Mouse (Mus musculus) heart, postnatal 25 days (tissue): ENCODE results near the gene Atf3. TPM values are rescaled to one million over a fixed set of nuclear protein-coding genes. Genes with fewer than 3 reads are reported as not detected.

Experiments used
- DNase-seq: peaks from one replicate; pipeline ENCODE4 v3.0.0; 2022; ENCODE audit warnings: low spot score
- intact Hi-C: fragments of 180-260 bp; cut with DNase I; formaldehyde crosslinking; loops from one replicate; pipeline ENCODE4 v1.15.1; 2025
- total RNA-seq, 2 experiments: library from RNA; stranded (reverse); gene quantifications; 2 replicates each; pipeline ENCODE4 v1.2.3; 2021

Atf3 gene
- total RNA-seq, 2 experiments from 2014 or later, result 4.9 to 6.0 TPM

DNA sequence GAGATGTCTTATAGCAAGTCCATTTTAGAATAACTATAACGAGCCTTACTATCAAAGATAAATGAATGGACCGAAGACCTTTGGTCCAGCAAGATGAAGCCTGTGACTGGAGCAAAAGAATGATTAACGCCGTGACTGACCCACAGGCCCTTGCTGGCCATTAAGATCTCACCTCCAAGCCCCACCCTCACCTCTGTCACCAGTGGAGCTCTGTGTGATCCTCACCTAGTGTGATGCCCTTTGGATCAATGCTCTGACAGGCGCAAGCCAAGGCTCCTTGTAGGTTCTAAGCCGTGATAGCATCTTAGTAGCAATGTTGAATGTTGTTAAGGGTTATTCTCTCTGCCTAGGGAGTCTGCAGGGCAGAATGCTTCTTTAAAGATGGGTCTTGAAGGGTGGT is 21.8 kb downstream of the Atf3 start:
- intact Hi-C loops, result no loop called here
- no peak for DNase-seq

DNA sequence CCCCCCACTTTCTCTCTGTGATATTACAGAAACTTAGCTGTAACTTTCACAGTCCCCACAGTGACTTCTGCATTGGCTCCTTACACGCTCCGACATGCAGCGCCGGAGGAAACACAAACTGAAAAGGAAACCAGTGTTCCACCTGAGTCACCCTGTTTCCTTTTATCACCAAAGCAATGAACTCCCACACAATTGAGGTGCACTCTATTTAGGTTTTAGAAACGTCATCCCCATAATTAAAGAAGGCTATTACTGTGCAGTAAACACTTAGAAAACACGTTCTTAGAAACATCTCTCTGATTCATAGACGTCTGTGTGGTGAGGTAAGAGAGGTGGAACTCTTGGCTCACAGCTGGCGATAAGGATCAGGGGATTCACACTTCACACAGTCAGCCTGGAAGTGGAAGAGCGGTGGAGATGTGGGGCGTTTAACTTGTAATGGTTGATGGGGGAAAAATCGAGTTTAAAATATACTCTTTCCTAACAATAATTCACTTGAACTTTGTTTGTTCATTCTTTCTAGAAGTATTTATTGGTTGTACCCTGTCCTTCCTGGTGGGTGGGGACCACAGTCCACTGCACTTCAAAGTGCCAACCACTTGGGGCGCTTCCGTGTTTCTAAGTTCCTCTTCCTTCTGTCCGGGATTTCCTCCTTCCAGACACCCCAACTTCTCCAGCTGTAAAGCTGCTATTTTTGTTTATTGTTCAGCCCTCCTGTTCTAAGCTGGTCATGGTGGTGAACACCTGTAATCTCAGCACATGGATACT is 24.0 kb downstream of the Atf3 start:
- DNase-seq, result no peak
- intact Hi-C loops, result no loop called here

DNA sequence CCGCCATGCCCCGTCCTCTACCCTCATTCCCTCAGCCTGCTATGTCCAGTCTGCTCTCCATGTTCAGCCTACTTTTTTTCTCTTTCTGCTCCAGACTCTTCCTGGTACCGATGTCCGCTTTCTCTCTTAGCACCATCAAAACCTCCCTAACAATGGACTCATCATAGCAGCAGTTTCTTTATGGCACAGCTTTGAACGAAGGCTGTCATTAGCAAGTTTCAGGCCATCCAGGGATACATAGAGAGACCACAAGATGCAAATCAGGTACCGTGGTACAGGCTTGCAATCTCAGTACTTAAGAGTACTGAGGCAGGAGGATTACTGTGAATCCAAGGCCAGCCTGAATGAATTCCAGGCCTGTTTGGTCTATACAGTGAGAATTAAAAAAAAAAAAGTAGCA is 25.1 kb downstream of the Atf3 start:
- intact Hi-C loops, result no loop called here

DNA sequence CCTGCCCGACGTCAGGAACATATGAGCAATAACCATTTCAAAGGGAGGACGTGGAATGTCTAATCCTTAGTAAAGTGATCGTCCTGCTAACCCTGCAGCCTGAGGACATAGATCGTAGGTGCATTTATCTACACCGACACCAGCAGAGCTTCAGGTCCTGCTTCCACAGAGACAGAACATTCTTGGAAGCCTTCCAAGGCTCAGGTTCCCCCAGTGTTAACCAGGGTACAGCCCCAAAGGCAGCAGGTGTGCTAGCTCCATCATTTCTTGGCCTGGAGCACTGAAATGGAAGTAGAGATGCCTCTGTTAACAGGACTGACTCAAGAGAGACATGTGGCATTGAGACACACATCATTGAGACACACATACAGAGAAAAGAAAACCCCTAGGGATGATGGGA is 25.6 kb downstream of the Atf3 start:
- no peak for DNase-seq
- intact Hi-C loops, result no loop called here

More for the DNA sequence above, 25.1 kb downstream of the Atf3 start:
- DNase-seq, result no peak

DNA sequence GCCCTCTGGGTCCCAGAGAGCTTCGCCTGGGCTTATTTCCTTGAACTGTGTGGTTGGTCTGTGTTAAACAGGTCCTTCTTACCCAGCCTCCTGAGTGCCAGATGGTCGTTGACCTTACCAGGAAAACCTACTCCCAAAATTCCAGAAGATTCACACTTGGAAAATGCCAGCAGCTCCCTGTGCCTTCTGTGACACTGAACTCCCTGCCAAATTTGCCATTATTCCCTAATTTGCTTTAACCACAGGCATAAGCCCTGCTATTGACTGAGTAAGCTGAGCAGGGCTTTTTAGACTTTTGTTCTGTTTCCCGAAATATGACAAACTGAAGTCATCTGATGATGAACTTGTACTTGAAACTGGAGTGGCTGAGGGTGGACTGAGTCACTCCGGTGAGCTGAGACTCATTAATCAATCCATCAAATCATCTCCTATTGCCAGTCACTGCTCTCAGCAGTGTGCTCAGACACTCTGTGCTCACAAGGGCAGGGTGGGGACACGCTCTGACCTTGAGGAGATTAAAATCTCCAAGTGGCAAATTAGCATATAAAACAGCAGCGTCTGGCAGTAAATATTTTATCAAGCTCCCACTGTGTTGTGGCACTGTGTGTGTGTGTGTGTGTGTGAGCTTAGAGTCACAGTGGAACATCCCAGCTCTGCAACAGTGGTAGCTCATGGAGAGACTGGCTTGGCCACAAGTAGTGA is 28.0 kb downstream of the Atf3 start:
- intact Hi-C loops, result no loop called here
- no peak for DNase-seq

DNA sequence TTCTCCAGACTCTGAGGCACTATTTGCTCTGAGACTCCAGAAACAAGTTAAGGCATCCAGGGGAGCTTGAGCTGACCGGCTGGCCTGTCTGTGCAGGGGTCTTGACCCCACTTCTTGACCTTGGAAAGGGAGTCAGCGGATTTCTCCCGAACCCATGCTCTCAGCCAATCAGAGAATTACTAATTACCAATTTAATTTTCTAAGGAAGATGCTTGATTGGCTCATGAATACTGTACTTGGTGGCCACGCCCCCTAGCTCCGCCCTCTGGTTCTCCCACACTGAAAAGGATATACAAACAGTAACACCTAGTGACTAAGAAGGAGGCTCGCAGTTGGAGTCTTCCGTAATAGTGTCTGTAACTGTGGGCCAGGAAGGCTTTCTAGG is 31.5 kb downstream of the Atf3 start:
- intact Hi-C loops, result no loop called here
- DNase-seq, result no peak

DNA sequence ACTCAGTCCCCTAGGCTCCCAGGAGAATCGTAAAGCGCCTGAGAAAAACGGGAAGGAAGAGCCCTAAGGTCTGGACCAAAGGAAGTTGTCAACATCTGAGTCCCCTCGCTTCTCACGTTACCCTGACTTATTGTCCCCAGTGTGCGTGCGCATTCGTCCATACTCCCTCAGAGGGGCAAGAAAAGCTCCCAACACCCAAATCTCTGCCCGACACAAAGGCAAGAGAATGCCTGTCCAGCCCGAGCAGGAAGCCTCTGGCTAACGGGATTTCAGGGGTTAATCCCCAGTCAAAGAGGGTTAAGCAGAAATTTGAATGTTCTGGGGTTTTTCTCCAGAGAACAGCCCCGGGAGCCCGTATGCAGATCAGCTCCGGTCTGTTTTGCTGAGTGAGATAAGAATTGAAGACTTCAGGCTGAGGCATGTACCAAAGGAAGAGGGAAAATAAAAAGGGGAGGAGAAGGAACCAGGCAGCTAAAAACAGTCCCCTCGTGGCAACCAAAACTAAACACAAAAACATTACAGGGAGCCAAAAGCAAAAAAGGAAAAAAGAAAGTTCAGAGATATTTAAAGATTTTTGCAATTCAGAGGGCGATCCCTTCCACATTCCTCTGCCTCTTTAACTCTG is 32.0 kb downstream of the Atf3 start:
- no peak for DNase-seq
- intact Hi-C loops, result loop anchor here (2.0 kb wide), 1 partner anchor 37 kb away; no protein-coding TSS in a partner anchor

DNA sequence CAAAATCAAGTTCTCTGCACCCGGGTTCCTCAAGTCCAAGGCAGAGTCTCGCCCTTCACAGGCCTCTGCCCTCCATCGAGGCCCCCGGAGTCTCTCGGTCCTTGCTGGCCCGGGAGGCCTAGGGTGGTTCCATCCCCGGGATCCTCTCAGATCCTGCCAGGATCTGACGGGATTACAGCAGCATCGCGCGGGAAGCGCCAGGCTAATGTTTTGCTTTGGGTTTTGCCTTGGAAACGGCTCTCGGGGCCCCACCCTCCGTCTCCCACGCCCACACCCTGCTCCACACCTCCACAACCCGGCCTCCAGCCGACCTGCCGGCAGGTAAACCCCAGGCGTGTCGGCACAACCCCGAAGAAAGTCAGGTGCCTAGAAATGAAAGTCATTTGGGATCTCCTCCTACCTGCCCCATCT is 33.0 kb downstream of the Atf3 start:
- DNase-seq, result peak; percentile 40
- intact Hi-C loops, result loop anchor here (2.0 to 5.0 kb wide), 3 partner anchors 38 to 158 kb away; partner anchors contain the start of gene Flvcr1

DNA sequence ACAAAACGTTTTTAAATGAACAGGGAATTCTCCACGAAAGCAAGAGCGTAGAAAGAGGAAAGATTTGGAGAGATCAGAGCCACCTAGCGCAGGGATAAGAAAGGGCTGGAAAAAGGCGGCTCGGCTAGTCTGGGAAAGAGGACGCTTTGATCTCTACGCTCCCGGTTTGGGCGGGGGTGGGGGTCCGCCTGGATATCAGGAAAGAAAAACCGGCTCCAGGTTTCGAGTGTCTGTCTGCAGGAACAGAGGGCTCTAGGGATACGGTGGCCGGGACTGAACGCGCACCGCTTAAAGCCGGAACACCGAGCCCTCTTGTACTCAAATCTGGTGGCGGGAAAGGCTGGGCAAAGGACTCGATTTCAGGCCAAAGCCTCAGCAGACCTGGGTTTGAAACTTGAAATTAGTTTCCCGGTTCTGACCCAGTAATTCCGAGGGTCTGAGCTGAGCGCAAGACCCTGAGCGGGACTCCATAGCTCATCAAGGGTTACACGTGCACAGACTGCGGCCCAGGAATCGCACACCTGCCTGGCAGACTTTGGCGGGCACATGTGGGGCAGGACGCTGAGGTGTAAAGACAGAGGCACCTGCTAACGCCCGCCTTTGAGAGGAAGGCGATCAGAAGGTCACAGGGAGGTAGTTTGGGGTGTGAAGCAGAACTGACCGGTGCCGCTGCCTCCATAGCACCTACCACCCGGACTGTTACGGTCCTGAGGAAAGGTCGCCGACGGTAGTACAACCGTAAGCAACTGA is 33.6 kb downstream of the Atf3 start:
- intact Hi-C loops, result loop anchor here (2.0 to 5.0 kb wide), 3 partner anchors 39 to 157 kb away; partner anchors contain the start of gene Flvcr1
- no peak for DNase-seq

DNA sequence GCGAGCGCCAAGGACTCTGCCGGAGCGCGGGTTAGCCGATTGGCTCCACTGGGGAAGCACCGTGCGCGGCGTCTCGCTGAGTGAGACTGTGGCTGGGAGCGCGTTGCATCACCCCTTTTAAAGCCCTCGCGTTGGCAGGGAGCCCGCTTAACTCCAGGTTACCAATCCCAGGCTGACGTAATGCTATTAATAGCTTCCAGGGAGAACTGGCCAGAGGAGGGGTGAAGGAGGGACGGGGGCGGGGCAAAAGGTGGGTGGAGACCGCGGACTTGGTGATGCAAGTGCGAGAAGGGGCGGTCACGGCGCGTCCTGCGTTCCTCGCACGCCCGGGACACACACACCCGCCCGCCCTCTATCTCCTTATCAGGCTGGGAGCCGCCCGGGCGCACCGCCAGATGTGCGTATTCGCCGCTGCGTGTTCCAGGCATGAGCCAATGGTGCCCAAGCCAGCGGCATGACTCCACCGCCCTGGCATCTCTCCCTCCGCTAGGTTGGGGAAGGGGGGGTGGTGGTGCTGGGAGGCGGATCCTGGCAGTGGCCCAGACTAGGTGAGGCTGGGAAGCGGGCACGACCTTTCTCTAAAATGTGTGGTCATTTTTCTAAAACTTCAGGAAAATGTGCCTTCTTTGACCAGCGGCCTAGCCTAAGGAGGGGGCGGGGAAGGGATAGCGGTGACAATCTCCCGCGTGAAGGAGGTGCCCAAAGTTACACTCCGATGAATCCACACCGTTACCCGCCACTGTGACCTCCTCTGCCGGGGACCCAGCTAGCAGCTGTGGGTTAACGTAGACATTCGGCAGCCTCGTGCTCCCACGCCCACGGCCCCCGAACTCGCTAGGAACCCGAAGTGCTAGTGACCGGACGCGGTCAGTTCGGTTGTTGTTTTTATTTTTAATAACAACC is 34.4 kb downstream of the Atf3 start:
- intact Hi-C loops, result loop anchor here (2.0 to 5.0 kb wide), 3 partner anchors 39 to 156 kb away; partner anchors contain the start of gene Flvcr1
- peak; percentile 98 for DNase-seq

DNA sequence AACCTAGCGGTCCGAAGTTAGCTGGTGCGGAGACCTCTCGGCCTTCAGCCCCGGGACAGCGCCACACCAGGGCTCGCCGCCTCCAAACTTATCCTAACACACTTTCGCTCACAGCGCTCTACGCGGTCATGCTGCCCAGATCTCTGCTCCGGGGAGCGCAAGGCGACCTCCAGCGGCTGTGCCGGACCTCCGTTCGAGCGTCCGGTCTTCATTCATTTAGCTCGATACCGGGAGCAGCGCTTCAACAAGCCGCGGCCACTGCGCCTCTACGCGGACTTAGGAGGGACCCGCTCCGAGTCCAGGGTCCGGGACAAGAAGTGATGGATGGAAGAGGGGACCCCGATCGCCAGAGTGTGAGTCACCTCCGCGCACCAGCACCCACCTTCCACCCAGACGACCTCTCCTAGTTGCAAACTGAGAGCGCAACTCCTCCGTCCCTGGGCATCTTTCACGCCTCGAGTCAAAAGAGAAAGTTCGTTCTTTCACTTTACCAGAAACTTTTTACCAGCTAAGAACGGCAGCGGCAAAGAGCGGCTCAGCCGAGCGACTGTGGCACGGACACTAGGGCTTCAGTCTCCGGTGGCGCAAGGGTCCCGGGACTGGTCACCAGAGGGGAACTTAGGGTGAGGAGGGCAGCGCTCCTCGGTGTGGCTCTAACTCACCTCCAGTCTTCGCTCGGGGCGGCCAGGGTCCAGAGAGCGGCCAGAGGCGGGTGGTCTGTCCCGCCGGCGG is 35.2 kb downstream of the Atf3 start:
- intact Hi-C loops, result loop anchor here (5.0 kb wide), 2 partner anchors 95 to 155 kb away; partner anchors contain the start of gene Flvcr1
- peak; percentile 60 for DNase-seq

DNA sequence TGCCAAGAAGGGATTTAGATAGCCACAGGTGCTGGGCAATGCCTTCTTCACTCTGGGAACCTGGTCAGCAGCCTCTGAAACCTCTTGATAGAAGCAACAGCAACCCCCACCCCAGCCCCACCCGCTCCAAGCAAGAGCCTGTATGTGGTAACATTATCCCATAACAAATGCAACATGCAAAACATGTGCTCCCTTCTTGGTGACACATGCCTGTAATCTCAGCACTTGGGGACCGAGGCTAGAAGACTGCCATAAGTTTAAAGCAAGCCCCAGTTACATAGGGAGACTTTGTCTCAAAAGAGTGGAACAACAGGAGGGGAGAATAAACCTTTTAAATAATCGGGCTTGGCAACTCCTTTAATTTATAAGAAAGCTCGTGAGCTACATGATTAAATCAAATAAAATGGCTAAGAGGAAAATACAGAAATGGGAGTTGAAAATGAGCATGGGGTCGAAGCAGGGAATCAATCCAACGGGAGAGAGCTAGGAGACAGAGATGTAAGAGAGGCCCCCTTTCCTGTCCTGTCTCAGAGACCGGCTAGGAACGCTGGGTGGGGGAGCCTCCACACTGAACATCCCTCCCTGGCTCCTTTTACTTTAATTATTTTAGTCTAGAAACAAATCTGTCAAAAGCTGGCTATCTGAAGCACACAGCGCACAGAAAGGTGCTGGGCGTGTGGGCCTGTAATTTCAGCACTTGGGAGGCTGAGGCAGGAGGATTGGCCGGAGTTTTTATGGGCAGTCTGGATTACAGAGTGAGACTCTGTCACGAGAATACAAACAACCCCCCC is 36.2 kb downstream of the Atf3 start:
- DNase-seq, result no peak
- intact Hi-C loops, result loop anchor here (5.0 kb wide), 2 partner anchors 96 to 154 kb away; partner anchors contain the start of gene Flvcr1

DNA sequence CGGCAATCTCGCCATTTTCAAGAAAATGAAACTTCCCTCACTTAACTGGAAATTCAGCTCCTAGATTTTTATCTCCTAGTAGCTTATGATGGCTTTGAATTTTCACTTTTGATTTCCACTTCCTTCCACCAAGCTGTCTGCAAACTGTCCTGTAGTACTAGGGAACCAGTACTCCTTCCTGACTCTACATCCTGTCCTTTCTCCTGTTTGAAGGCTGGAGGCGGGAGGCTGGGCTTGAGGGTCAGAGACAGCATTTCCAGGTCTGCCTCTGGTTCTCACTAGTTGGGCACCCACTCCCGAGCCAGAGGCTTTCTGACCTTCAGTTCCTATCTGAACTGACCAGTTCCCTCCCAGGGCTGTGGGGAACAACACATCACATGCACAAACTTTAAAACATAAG is 37.4 kb downstream of the Atf3 start:
- intact Hi-C loops, result loop anchor here (5.0 kb wide), 2 partner anchors 97 to 153 kb away; partner anchors contain the start of gene Flvcr1
- DNase-seq, result no peak

DNA sequence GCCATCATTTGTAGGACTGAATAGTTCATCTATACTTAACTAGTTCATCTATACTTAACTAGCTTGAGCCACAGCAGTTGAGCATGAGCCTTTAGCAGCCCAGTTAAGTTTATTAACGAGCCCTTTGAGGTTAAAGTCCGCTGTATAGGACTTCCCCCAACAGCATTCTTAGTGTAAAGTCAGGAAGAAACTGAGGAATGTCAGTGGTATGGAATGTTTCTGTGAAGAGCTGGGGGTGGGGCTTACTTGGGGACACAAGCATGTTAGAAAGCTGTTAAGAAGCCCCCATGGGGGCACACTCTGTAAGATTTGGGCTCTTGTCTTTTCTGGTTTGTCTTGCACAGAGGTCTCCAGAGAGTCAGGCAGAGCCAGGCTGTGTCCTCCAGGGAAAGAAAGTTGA is 38.0 kb downstream of the Atf3 start:
- no peak for DNase-seq
- intact Hi-C loops, result loop anchor here (5.0 kb wide), 2 partner anchors 97 to 153 kb away; partner anchors contain the start of gene Flvcr1

DNA sequence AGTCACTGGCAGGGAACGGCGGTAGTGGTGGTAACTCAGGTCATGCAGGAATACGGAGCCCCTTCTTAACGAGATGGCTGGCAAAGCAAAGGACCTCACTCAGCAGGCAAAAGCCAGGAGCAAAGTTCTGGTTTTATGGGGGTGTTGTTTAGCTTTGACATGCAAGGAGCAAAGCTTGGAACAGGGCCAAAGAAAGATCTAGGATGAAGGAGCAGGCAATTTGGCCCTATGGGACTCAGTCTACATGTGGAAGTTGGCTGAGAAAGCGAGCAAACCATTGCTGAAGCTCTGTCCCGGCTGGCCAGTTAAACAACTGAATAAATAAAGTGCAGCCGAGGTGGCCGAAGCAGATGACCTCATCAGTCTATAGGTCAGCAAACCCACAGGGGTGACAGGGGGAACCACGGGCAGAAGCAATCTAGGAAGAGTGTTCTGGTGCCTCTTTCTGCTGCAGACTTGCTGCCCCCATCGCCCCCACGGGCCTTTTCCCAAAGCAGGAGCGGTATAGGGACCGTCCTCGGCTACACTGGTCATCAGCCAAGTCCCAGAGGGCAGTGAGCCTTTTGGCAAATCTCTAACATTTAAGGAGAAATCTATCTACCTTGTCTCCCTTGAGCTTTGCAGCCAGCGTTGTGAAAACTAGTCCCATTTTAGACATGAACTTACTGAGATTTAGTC is 39.2 kb downstream of the Atf3 start:
- intact Hi-C loops, result no loop called here
- DNase-seq, result no peak

DNA sequence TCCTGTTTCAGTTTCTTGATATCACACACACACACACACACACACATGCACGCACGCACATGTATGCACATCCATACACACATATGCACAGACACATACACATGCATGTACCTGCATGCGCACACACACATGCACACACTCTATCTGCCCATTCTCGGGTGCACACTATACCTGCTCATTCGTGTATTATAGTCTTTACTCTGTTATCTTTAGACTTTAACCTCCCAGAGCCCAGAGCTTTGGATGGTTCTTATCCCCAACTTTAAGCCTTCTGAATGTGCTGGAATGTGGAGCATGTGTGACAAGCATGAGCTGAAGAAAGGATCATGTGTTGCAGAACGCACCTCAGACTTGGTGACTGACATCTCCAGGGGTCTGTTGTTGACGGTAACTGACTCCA is 41.0 kb downstream of the Atf3 start:
- intact Hi-C loops, result no loop called here
- no peak for DNase-seq

DNA sequence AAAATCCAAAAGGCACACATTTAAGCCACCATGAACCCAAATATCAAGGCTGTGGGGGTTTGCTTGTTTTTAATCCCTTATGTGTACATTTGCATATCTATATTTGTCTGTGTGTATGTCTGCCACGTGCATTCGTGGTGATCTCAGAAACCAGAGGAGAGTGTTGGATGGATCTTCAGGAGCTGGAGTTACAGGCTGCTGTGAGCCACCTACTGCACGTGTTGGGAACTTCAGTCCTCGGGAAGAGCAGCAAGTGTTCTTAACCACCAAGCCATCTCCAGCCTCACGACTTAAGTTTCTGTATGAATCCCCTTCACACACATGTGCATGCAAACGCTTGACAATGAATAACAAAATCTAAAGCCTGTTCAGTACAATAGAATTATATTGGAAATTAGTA is 45.4 kb downstream of the Atf3 start:
- intact Hi-C loops, result no loop called here
- no peak for DNase-seq
